Mouse (Mus musculus) cortical plate, adult 2 months (tissue): ENCODE measurements around the gene Cela2a.

Source experiments
- CTCF ChIP-seq: fragments of 200-500 bp; IDR thresholded peaks from 2 replicates; pipeline ENCODE4 v1.5.1; 2011; ENCODE audit warnings: mild to moderate bottlenecking, control low read depth, low read length; ENCODE audit not compliant: insufficient read depth; ENCODE audit errors: extremely low read depth
- POLR2A ChIP-seq: fragments of 200-500 bp; IDR thresholded peaks from 2 replicates; pipeline ENCODE4 v1.6.1; 2011; ENCODE audit warnings: mild to moderate bottlenecking, low read length, control low read depth; ENCODE audit not compliant: insufficient read depth; ENCODE audit errors: extremely low read depth

GRCm38 (mm10) chr4:141830381-141830780, 4.4 kb upstream of the Cela2a start:
- no peak for TF ChIP-seq CTCF
- TF ChIP-seq POLR2A: no peak
